Mouse (Mus musculus) thymus, adult 2 months (tissue): Measurements from ENCODE around the gene Hoxd12. TPM values are rescaled to one million over a fixed set of nuclear protein-coding genes. Genes with fewer than 3 reads are reported as not detected.

ENCODE experiments used
- DNase-seq: peaks from one replicate; pipeline ENCODE4 v3.0.0; 2021
- H3K27ac ChIP-seq: fragments of 200-500 bp; 2 replicates; pipeline ENCODE4 v1.5.1; 2012; ENCODE audit warnings: low read length, control low read depth; ENCODE audit not compliant: control insufficient read depth, insufficient read depth
- H3K27me3 ChIP-seq: fragments of 200-500 bp; 2 replicates; pipeline ENCODE4 v1.6.1; 2012; ENCODE audit warnings: mild to moderate bottlenecking, low read length, moderate library complexity, mixed read lengths; ENCODE audit not compliant: control insufficient read depth, insufficient read depth
- H3K36me3 ChIP-seq: fragments of 200-500 bp; 2 replicates; pipeline ENCODE4 v1.6.1; 2012; ENCODE audit warnings: mild to moderate bottlenecking, low read length, moderate library complexity; ENCODE audit not compliant: control insufficient read depth, insufficient read depth
- H3K4me1 ChIP-seq: fragments of 200-500 bp; replicated peaks from 2 replicates; pipeline ENCODE4 v1.6.1; 2012; ENCODE audit warnings: low read length; ENCODE audit not compliant: control insufficient read depth, insufficient read depth
- H3K4me3 ChIP-seq: fragments of 200-500 bp; 2 replicates; pipeline ENCODE4 v1.5.1; 2012; ENCODE audit warnings: mild to moderate bottlenecking, low read length, control low read depth, moderate library complexity; ENCODE audit not compliant: control insufficient read depth, insufficient read depth
- CTCF ChIP-seq: fragments of 200-500 bp; IDR thresholded peaks from 2 replicates; pipeline ENCODE4 v1.5.1; 2012; ENCODE audit warnings: mild to moderate bottlenecking, control low read depth, low read length, moderate library complexity, borderline replicate concordance; ENCODE audit not compliant: control insufficient read depth, poor library complexity, insufficient read depth; ENCODE audit errors: extremely low read depth
- POLR2A ChIP-seq: fragments of 200-500 bp; IDR thresholded peaks from 2 replicates; pipeline ENCODE4 v1.6.1; 2012; ENCODE audit warnings: mild to moderate bottlenecking, low read length, control low read depth, moderate library complexity; ENCODE audit not compliant: control insufficient read depth, poor library complexity, insufficient read depth; ENCODE audit errors: extremely low read depth
- WGBS: fragments of 180-500 bp; shearing (Covaris S2); methylation state at CpG from one replicate; pipeline ENCODE4 v1.1.7; 2018; 5-methylcytosine and 5-hydroxymethylcytosine counted together
- polyA plus RNA-seq: library from polyadenylated mRNA; depleted of rRNA; stranded (reverse); fragments of >200 nt; gene quantifications from 2 replicates; pipeline ENCODE4 v1.2.3, GENCODE M21; 2012

Gene Hoxd12
- polyA plus RNA-seq, 1 experiment = not detected

DNA sequence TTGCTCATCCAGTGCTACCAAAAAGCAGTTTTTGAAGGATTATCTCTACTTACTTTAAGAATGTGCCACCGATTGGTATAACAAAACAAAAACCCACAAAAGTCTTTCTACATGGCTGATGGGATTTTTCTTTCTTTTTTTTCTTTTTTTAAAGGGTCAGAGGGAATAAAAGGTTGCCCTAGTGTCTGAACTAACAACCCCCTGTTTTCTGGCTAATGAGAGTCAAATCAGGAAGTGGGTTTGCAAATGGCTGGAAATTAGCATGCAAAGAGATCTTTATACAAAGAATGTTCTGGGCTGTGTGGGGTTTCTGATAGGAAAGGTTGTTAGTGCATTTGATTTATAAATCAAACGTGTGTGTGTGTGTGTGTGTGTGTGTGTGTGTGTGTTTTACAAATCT lies 45.6 kb downstream of the Hoxd12 start:
- no peaks in the 10 kb centered on the region for H3K4me1 ChIP-seq
- no peak for TF ChIP-seq CTCF
- TF ChIP-seq POLR2A = no peak
- peaks cover 7% of the 10 kb centered on the region for H3K27me3 ChIP-seq
- no peak overlapping the region for H3K27ac ChIP-seq
- no peak overlapping the region for H3K4me3 ChIP-seq
- no peaks in the 10 kb centered on the region for H3K36me3 ChIP-seq
- WGBS = 38% methylated on average over 2 of the region's 2 CpGs
- no peak for DNase-seq

DNA sequence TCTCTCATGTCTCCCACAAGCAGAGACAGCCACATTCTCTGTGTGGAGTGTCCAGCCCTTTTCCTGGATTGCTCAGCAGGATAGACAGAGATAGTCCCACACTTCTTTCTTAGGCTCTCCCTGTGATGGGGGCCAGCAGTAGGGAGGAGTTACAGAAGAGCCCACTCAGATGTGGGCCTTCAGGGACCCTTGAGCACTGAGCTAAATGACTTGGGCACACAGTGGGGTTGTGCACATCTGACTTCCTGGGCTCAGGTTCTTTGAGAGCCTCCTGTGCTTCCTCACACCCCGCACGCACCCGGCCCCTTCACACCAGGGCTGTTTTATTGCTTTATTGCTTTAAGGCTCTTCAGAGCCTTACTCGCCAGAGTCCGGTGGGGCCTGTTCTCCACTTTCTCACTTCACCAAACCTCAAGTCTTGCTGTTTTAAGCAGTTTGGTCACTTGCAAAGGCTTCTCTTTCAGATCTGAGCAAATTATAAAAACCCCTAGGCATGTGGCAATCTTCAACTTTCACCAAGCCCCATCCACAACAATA lies 46.2 kb downstream of the Hoxd12 start:
- Histone ChIP-seq H3K4me3 (no peak overlapping the region), H3K36me3 (no peaks in the 10 kb centered on the region), H3K27ac (no peak overlapping the region), H3K27me3 (peaks cover 7% of the 10 kb centered on the region), H3K4me1 (no peaks in the 10 kb centered on the region)
- no peak for TF ChIP-seq POLR2A
- no peak for TF ChIP-seq CTCF
- no peak for DNase-seq
- 69% methylated on average over 5 of the region's 5 CpGs for WGBS

DNA sequence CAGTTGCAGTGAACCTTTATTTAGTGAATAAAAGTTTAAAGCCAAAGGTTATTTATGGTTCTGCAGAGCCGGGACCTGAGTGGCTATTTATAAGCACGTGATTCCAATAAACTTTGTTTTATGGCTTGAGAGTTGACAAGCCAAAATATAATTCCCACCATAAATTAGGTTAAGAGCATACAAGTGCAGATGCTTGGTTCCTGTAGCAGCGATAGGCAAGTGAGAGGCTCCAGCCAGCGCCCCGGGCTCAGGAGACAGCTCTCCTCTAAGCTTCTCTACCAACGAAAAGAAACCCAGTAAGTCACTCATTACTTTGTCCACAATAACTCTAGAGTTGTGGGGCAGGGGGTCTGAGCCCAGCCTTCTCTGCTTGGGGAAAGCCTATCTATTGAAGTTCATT lies 47.1 kb downstream of the Hoxd12 start:
- Histone ChIP-seq H3K4me3 (no peak overlapping the region), H3K4me1 (no peaks in the 10 kb centered on the region), H3K27ac (no peak overlapping the region), H3K36me3 (no peaks in the 10 kb centered on the region), H3K27me3 (peaks cover 7% of the 10 kb centered on the region)
- no peak for DNase-seq
- WGBS = 17% methylated on average over 6 of the region's 6 CpGs
- TF ChIP-seq CTCF = no peak
- no peak for TF ChIP-seq POLR2A

DNA sequence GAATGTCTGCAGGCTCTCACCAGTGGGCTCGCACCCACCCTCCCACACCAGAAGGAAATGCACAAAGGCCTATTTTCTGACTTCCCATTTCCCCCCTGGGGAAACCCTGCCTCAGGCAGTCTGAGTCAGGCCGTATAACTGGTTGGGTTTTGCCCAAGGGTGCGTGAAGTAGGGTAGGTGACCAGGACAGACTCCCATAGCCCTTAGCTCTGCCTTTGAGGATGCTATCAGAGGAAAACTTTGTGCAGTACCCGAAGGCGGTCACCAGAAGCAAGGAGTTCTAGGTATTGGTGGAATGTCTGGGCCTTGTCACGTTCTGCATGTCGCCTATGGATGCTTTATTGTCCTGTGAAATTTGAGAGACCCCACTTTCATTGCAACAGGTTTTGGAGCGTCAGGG lies 48.1 kb downstream of the Hoxd12 start:
- no peak for DNase-seq
- Histone ChIP-seq H3K27me3 (peaks cover 7% of the 10 kb centered on the region), H3K36me3 (no peaks in the 10 kb centered on the region), H3K27ac (no peak overlapping the region), H3K4me3 (no peak overlapping the region), H3K4me1 (no peaks in the 10 kb centered on the region)
- WGBS = 41% methylated on average over 8 of the region's 8 CpGs
- TF ChIP-seq POLR2A = no peak
- no peak for TF ChIP-seq CTCF

DNA sequence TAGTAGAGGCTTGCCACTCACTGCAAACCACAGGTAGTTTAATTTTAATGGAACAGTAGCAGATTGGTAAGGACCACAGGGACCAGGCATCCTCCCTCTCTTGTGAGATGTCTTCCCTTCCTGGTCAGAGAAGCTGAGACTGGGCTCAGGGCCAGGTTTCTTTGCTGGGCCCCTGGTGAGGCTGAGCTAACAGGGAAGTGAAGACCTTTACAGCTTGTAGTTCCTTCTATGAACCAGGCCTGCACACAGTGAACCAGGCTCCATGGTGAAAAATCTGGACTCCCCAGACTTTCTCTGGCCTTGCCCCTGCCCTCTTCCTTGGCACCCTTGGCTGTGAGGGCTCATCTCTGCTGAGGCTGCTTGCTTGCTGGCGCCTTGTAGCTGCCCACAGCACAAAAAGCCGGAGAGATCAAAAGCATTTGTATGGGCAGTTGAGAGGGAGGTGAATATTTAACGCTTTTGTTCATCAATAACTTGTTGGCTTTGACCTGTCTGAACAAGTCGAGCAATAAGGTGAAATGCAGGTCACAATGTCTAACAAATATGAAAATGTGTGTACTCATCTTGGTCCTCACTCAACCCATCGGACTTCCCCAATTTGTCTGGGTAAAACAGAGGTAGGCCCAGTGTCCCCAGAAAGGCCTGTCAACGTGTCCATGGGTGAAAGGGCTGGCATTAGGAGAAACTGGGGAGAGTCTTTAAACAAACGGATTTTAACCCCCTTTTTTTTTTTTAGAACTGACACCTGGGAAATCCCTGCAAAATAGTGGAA lies 49.6 kb downstream of the Hoxd12 start:
- TF ChIP-seq CTCF = no peak
- TF ChIP-seq POLR2A = no peak
- no peak for DNase-seq
- WGBS = 69% methylated on average over 7 of the region's 7 CpGs
- H3K4me1 ChIP-seq = no peaks in the 10 kb centered on the region
- no peaks in the 10 kb centered on the region for H3K36me3 ChIP-seq
- H3K27ac ChIP-seq = no peak overlapping the region
- peaks cover 7% of the 10 kb centered on the region for H3K27me3 ChIP-seq
- no peak overlapping the region for H3K4me3 ChIP-seq

DNA sequence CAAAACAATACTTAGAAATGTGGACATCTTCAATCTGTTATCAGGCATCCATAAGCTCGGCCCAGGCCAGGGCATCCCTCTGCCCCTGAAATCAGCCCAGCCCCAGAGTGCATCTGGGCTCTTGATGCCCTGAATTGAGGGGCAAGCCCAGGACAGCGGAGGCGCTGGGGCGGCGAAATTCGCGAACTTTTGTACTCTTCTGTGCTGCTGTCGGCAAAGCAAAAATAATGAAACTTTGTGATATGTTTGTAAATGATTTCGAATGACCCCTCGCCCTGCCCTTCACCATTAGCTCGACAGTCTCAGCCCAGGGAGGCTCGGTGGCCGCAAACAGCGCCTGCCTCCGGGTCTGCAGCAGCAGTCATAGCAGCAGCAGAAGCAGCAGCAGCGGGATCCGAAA lies 50.4 kb downstream of the Hoxd12 start:
- Histone ChIP-seq H3K27ac (no peak overlapping the region), H3K4me1 (no peaks in the 10 kb centered on the region), H3K36me3 (no peaks in the 10 kb centered on the region), H3K4me3 (no peak overlapping the region), H3K27me3 (peaks cover 7% of the 10 kb centered on the region)
- WGBS = 76% methylated on average over 17 of the region's 17 CpGs
- DNase-seq = no peak
- no peak for TF ChIP-seq POLR2A

DNA sequence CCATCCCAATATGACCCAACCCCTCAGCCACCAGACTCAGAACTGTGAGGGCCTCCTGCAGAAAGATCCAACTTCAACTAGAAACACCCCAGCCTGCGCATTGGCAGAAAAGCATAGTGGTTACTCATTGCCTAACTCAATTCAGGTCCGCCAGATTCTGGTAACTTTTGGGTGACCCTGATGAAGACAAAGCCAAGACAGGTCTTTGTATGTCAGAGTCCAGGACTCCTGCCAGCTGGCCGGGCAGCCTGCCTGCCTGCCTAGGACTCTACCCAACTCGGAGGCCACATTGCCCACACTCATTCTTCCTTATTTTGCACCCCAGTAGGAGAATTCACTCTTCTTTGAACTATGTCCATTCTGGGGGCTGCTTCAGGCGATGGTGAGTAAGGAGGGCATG lies 51.7 kb downstream of the Hoxd12 start, which contains the start of gene Gm28230:
Gm28230 (plus strand) TSS at position 178 of the 400 bp plus-strand sequence.
- 62% methylated on average over 5 of the region's 5 CpGs for WGBS
- TF ChIP-seq CTCF (no peak), POLR2A (no peak)
- DNase-seq = no peak
- H3K4me3 ChIP-seq = no peak within 1 kb of the TSS
- H3K27ac ChIP-seq = no peak within 1 kb of the TSS
- no peaks in the 10 kb centered on the region for H3K36me3 ChIP-seq
- H3K4me1 ChIP-seq = no peaks in the 10 kb centered on the region
- peaks cover 4% of the 10 kb centered on the region; the same call in 1 of the 2 replicates for H3K27me3 ChIP-seq
